In the genomic region with DNA sequence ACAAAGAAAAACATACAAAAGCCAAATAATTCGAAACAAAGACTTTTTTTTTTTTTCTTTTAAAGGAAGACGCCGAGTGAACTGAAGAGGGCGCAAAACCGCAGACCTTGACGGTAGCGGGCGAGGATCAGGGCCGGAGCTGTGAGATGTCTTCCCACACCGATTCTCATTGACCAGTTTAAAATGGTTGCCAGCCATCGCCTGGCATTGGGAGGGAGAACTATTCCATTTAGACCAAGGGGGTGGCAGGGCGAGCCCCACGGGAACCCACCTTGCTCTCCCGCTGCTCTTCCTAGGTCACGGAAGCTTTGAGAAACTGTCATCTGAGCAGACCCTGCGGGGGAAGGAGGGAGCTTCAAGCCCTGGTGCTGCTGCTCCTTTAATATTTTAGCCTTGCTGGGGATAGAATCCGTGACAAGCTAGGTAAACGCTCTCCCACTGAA, we compare ENCODE assay signal across 8 mouse cellular contexts. TPM values are rescaled to one million over a fixed set of nuclear protein-coding genes. Genes with fewer than 3 reads are reported as not detected.
DNase-seq lines count a peak whose midpoint lies in the region; ATAC-seq and TF ChIP-seq lines count a peak whose summit lies in the region.

No protein-coding gene starts in this region.

- peak overlapping the region; percentile 63 for H3K9ac ChIP-seq in heart, embryonic 11.5 days (ENCODE audit: low read depth, low read length)
- peak overlapping the region; percentile 59 for H3K9ac ChIP-seq in kidney, embryonic 15.5 days
- peak overlapping the region; percentile 67 for H3K9ac ChIP-seq in lung, embryonic 14.5 days
- peak overlapping the region; percentile 65 for H3K9ac ChIP-seq in neural tube, embryonic 15.5 days (replicated peaks)

- peak; percentile 82 for DNase-seq in CD4-positive, CD25-positive, alpha-beta regulatory T cell, adult 2 months (ENCODE audit: low read depth, low spot score)
- DNase-seq in adrenal gland, adult 8-10 months = peak; percentile 42
- peak; percentile 59 for DNase-seq in embryo, embryonic 11.5 days (ENCODE audit: low read depth, low spot score)
- DNase-seq in lung, embryonic 14.5 days = peak; percentile 87
- DNase-seq in thymus, postnatal 0 days (ENCODE audit: low spot score) = peak; percentile 72

- H3K4me1 ChIP-seq in heart, embryonic 11.5 days (ENCODE audit: control insufficient read depth, insufficient read depth, low read length) = peaks cover 4% of the 10 kb centered on the region
- peaks cover 15% of the 10 kb centered on the region for H3K4me1 ChIP-seq in kidney, embryonic 15.5 days
- no peaks in the 10 kb centered on the region; the same call in 1 of the 2 replicates for H3K4me1 ChIP-seq in lung, embryonic 14.5 days (ENCODE audit: insufficient read depth)
- H3K4me1 ChIP-seq in neural tube, embryonic 15.5 days = peaks cover 18% of the 10 kb centered on the region

- H3K27ac ChIP-seq in heart, embryonic 11.5 days (ENCODE audit: low read depth, low read length) = no peak overlapping the region
- peak overlapping the region; percentile 56; the same call in 1 of the 2 replicates for H3K27ac ChIP-seq in kidney, embryonic 15.5 days
- peak overlapping the region; percentile 1; the same call in 1 of the 2 replicates for H3K27ac ChIP-seq in lung, embryonic 14.5 days (ENCODE audit: low read depth)
- H3K27ac ChIP-seq in neural tube, embryonic 15.5 days (replicated peaks) = peak overlapping the region; percentile 92

- peak overlapping the region; percentile 28 for H3K4me3 ChIP-seq in heart, embryonic 11.5 days (ENCODE audit: low read depth, low read length)
- peak overlapping the region; percentile 47 for H3K4me3 ChIP-seq in kidney, embryonic 15.5 days (replicated peaks)
- peak overlapping the region; percentile 39 for H3K4me3 ChIP-seq in lung, embryonic 14.5 days (ENCODE audit: low read depth, low read length)
- H3K4me3 ChIP-seq in neural tube, embryonic 15.5 days (replicated peaks) = peak overlapping the region; percentile 42

- no peaks in the 10 kb centered on the region for H3K27me3 ChIP-seq in heart, embryonic 11.5 days (ENCODE audit: control insufficient read depth, insufficient read depth, low read length)
- H3K27me3 ChIP-seq in kidney, embryonic 15.5 days = no peaks in the 10 kb centered on the region
- H3K27me3 ChIP-seq in lung, embryonic 14.5 days (ENCODE audit: insufficient read depth, low read length) = no peaks in the 10 kb centered on the region
- H3K27me3 ChIP-seq in neural tube, embryonic 15.5 days (replicated peaks) = no peaks in the 10 kb centered on the region

- ATAC-seq in heart, embryonic 11.5 days (replicated peaks; ENCODE audit: insufficient number of reproducible peaks, low FRiP score, low TSS enrichment) = no peak
- ATAC-seq in kidney, embryonic 15.5 days (replicated peaks; ENCODE audit: low FRiP score) = no peak
- no peak; the same call in 1 of the 2 replicates for ATAC-seq in lung, embryonic 14.5 days (ENCODE audit: insufficient read depth)
- ATAC-seq in neural tube, embryonic 15.5 days (ENCODE audit: low FRiP score) = peak; percentile 79

- peak overlapping the region; percentile 60 for H3K4me2 ChIP-seq in heart, embryonic 11.5 days
- peak overlapping the region; percentile 75 for H3K4me2 ChIP-seq in kidney, embryonic 15.5 days
- H3K4me2 ChIP-seq in lung, embryonic 14.5 days = peak overlapping the region; percentile 76
- H3K4me2 ChIP-seq in neural tube, embryonic 15.5 days = peak overlapping the region; percentile 68

- TF ChIP-seq CTCF in lung, embryonic 14.5 days (IDR thresholded peaks at IDR 0.05; ENCODE audit: low read depth) = peak; percentile 57

- H3K36me3 ChIP-seq in heart, embryonic 11.5 days (ENCODE audit: control insufficient read depth, insufficient read depth, low read length) = no peaks in the 10 kb centered on the region
- no peaks in the 10 kb centered on the region for H3K36me3 ChIP-seq in kidney, embryonic 15.5 days
- H3K36me3 ChIP-seq in lung, embryonic 14.5 days (ENCODE audit: insufficient read depth) = no peaks in the 10 kb centered on the region
- no peaks in the 10 kb centered on the region for H3K36me3 ChIP-seq in neural tube, embryonic 15.5 days

- no peaks in the 10 kb centered on the region for H3K9me3 ChIP-seq in heart, embryonic 11.5 days (replicated peaks; ENCODE audit: control insufficient read depth, low read length)
- no peaks in the 10 kb centered on the region for H3K9me3 ChIP-seq in kidney, embryonic 15.5 days (replicated peaks)
- H3K9me3 ChIP-seq in lung, embryonic 14.5 days (ENCODE audit: low read depth, low read length) = no peaks in the 10 kb centered on the region
- no peaks in the 10 kb centered on the region for H3K9me3 ChIP-seq in neural tube, embryonic 15.5 days (replicated peaks)

- 1% methylated on average over 18 of the region's 18 CpGs for WGBS in heart, embryonic 11.5 days (ENCODE audit: insufficient replicate concordance)
- WGBS in kidney, embryonic 15.5 days = 1% methylated on average over 18 of the region's 18 CpGs
- WGBS in lung, embryonic 14.5 days = under 1% methylated on average over 18 of the region's 18 CpGs
- under 1% methylated on average over 18 of the region's 18 CpGs for WGBS in neural tube, embryonic 15.5 days

RNA-seq across cellular contexts. Expression of gene Hnrnph1, which starts 5.4 kb away (rescaled TPM):
- 100 to 1,000 TPM; 165 to 402 (median 286) TPM for total RNA-seq in adrenal gland, adult 8-10 months (2022)
- polyA plus RNA-seq in heart, embryonic 11.5 days (2014; fragmentation: Nextera tagmentation; extraction: Ambion mirVana) = 320 and 342 TPM in 2 replicates
- 498 and 501 TPM in 2 replicates for polyA plus RNA-seq in kidney, embryonic 15.5 days (2015; fragmentation: Nextera tagmentation; extraction: Ambion mirVana)
- polyA plus RNA-seq in lung, embryonic 14.5 days (2014; fragmentation: Nextera tagmentation; extraction: Ambion mirVana) = 573 and 582 TPM in 2 replicates
- 390 and 401 TPM in 2 replicates for polyA plus RNA-seq in neural tube, embryonic 15.5 days (2015; fragmentation: Nextera tagmentation; extraction: Ambion mirVana)
- 350 and 356 TPM in 2 replicates for polyA plus RNA-seq in thymus, postnatal 0 days (2015; fragmentation: Nextera tagmentation; extraction: Ambion mirVana)

RNA-seq across cellular contexts. Expression of gene Cby3, which starts 17.2 kb away (rescaled TPM):
- total RNA-seq in adrenal gland, adult 8-10 months (2022) = not detected
- not detected in 2 replicates for polyA plus RNA-seq in heart, embryonic 11.5 days (2014; fragmentation: Nextera tagmentation; extraction: Ambion mirVana)
- polyA plus RNA-seq in kidney, embryonic 15.5 days (2015; fragmentation: Nextera tagmentation; extraction: Ambion mirVana) = 0.78 and 1.3 TPM in 2 replicates
- 0.37 and 0.66 TPM in 2 replicates for polyA plus RNA-seq in lung, embryonic 14.5 days (2014; fragmentation: Nextera tagmentation; extraction: Ambion mirVana)
- polyA plus RNA-seq in neural tube, embryonic 15.5 days (2015; fragmentation: Nextera tagmentation; extraction: Ambion mirVana) = 0.55 and 1.8 TPM in 2 replicates
- polyA plus RNA-seq in thymus, postnatal 0 days (2015; fragmentation: Nextera tagmentation; extraction: Ambion mirVana) = not detected in 2 replicates

RNA-seq across cellular contexts. Expression of gene Canx, which starts 45.9 kb away (rescaled TPM):
- 100 to 1,000 TPM; 459 to 558 (median 506) TPM for total RNA-seq in adrenal gland, adult 8-10 months (2022)
- polyA plus RNA-seq in heart, embryonic 11.5 days (2014; fragmentation: Nextera tagmentation; extraction: Ambion mirVana) = 221 and 236 TPM in 2 replicates
- 372 and 393 TPM in 2 replicates for polyA plus RNA-seq in kidney, embryonic 15.5 days (2015; fragmentation: Nextera tagmentation; extraction: Ambion mirVana)
- polyA plus RNA-seq in lung, embryonic 14.5 days (2014; fragmentation: Nextera tagmentation; extraction: Ambion mirVana) = 269 and 282 TPM in 2 replicates
- polyA plus RNA-seq in neural tube, embryonic 15.5 days (2015; fragmentation: Nextera tagmentation; extraction: Ambion mirVana) = 289 and 305 TPM in 2 replicates
- polyA plus RNA-seq in thymus, postnatal 0 days (2015; fragmentation: Nextera tagmentation; extraction: Ambion mirVana) = 196 and 213 TPM in 2 replicates

RNA-seq across cellular contexts. Expression of gene Rufy1, which starts 59.5 kb away (rescaled TPM):
- 10 to 100 TPM; 41.9 to 56.9 (median 49.4) TPM for total RNA-seq in adrenal gland, adult 8-10 months (2022)
- 19.5 and 20.0 TPM in 2 replicates for polyA plus RNA-seq in heart, embryonic 11.5 days (2014; fragmentation: Nextera tagmentation; extraction: Ambion mirVana)
- 25.7 and 27.9 TPM in 2 replicates for polyA plus RNA-seq in kidney, embryonic 15.5 days (2015; fragmentation: Nextera tagmentation; extraction: Ambion mirVana)
- 24.4 and 25.9 TPM in 2 replicates for polyA plus RNA-seq in lung, embryonic 14.5 days (2014; fragmentation: Nextera tagmentation; extraction: Ambion mirVana)
- polyA plus RNA-seq in neural tube, embryonic 15.5 days (2015; fragmentation: Nextera tagmentation; extraction: Ambion mirVana) = 21.8 and 25.1 TPM in 2 replicates
- 13.0 and 13.6 TPM in 2 replicates for polyA plus RNA-seq in thymus, postnatal 0 days (2015; fragmentation: Nextera tagmentation; extraction: Ambion mirVana)
